Mouse (Mus musculus) hindbrain, embryonic 11.5 days (tissue): Measurements from ENCODE around the gene Galnt2. TPM values are rescaled to one million over a fixed set of nuclear protein-coding genes. Genes with fewer than 3 reads are reported as not detected.

Experiments used
- ATAC-seq: fragments of 200-750 bp; cut with Nextera tagmentation; 2 replicates; pipeline ENCODE4 v1.8.0; 2017; ENCODE audit warnings: mild to moderate bottlenecking, moderate TSS enrichment, moderate library complexity; ENCODE audit not compliant: low FRiP score
- DNase-seq: peaks from one replicate; pipeline ENCODE4 v3.0.0-alpha.2; 2015; ENCODE audit warnings: low spot score
- H3K27ac ChIP-seq: fragments of 300-500 bp; sonication (generic); 2 replicates; pipeline ENCODE4 v1.5.1; 2014; ENCODE audit warnings: mild to moderate bottlenecking, low read depth, low read length
- H3K27me3 ChIP-seq: fragments of 300-500 bp; sonication (generic); 2 replicates; pipeline ENCODE4 v1.6.1; 2014; ENCODE audit warnings: mild to moderate bottlenecking, low read length, moderate library complexity, mixed read lengths; ENCODE audit not compliant: control insufficient read depth, insufficient read depth
- H3K36me3 ChIP-seq: fragments of 300-500 bp; sonication (generic); 2 replicates; pipeline ENCODE4 v1.6.1; 2014; ENCODE audit warnings: mild to moderate bottlenecking, low read length, moderate library complexity, mixed read lengths; ENCODE audit not compliant: control insufficient read depth, insufficient read depth
- H3K4me1 ChIP-seq: fragments of 300-500 bp; sonication (generic); replicated peaks from 2 replicates; pipeline ENCODE4 v1.6.1; 2014; ENCODE audit warnings: low read length, mixed read lengths; ENCODE audit not compliant: control insufficient read depth, insufficient read depth
- H3K4me2 ChIP-seq: fragments of 300-500 bp; sonication (generic); replicated peaks from 2 replicates; pipeline ENCODE4 v1.6.1; 2014; ENCODE audit warnings: mild to moderate bottlenecking, low read depth, low read length
- H3K4me3 ChIP-seq: fragments of 300-500 bp; sonication (generic); 2 replicates; pipeline ENCODE4 v1.5.1; 2014; ENCODE audit warnings: low read depth, low read length
- H3K9ac ChIP-seq: fragments of 300-500 bp; sonication (generic); 2 replicates; pipeline ENCODE4 v1.6.1; 2014; ENCODE audit warnings: low read depth, low read length
- H3K9me3 ChIP-seq: fragments of 300-500 bp; sonication (generic); 2 replicates; pipeline ENCODE4 v1.6.1; 2016; ENCODE audit warnings: low read length; ENCODE audit not compliant: control insufficient read depth
- WGBS: fragments of 180-500 bp; shearing (Covaris S2); extraction: QIAGEN DNeasy Blood & Tissue Kit; methylation state at CpG from one replicate; pipeline ENCODE4 v1.1.7; 2014; 5-methylcytosine and 5-hydroxymethylcytosine counted together
- polyA plus RNA-seq: library from polyadenylated mRNA; unstranded; fragments of >200 nt; fragmentation: Nextera tagmentation; extraction: Ambion mirVana; gene quantifications from 2 replicates; pipeline ENCODE4 v1.2.1, GENCODE M21; 2014

Gene Galnt2
- polyA plus RNA-seq, 1 experiment from 2014 or later, result 47.0 TPM

DNA sequence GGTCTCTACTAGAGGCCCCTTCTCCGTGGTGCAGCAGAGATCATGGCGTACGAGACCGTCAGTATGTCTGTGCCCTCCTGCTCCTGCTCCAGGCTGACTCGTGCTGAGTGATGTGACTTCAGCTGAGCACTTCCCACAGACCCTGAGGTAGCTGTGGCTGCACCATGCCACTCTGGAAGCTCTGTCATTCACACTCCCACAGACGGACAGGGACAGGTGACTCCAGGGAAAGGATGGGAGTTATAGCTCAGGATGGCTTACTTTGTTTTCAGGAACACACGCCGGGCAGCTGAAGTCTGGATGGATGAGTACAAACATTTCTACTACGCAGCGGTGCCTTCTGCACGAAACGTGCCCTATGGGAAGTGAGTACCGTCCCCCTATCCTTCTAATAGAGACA, 105.1 kb downstream of the Galnt2 start:
- 93% methylated on average over 13 of the region's 13 CpGs for WGBS
- Histone ChIP-seq H3K27me3 (no peaks in the 10 kb centered on the region), H3K4me3 (no peak overlapping the region), H3K36me3 (peaks cover 2% of the 10 kb centered on the region; the same call in 1 of the 2 replicates), H3K4me1 (no peaks in the 10 kb centered on the region), H3K9ac (no peak overlapping the region), H3K9me3 (no peaks in the 10 kb centered on the region), H3K27ac (no peak overlapping the region), H3K4me2 (no peak overlapping the region)
- no peak for DNase-seq
- no peak for ATAC-seq

DNA sequence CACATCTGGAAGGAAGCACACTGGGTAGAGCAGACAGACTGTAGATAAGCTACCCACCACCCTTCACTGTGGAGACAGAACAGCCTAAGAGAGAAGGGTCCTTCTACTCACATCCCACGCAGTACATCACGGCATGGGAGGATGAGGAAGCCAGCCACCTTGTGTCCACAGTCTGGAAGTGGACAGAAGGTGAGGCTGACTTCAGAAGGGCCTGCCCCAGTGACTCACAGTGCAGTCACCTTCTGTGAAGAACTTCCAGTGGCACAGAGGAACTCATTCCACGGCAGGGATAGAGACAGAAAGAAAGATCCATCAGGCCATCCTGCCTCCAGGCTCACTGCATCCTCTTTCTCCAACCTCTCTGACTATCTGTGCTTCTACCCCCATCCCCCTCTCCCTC, 108.6 kb downstream of the Galnt2 start:
- H3K27ac ChIP-seq, result no peak overlapping the region
- H3K4me3 ChIP-seq, result no peak overlapping the region
- ATAC-seq, result no peak
- no peak for DNase-seq
- no peaks in the 10 kb centered on the region for H3K27me3 ChIP-seq
- no peaks in the 10 kb centered on the region for H3K4me1 ChIP-seq
- no peak overlapping the region for H3K4me2 ChIP-seq
- 95% methylated on average over 3 of the region's 3 CpGs for WGBS
- H3K9ac ChIP-seq, result no peak overlapping the region
- no peaks in the 10 kb centered on the region for H3K9me3 ChIP-seq
- peaks cover 5% of the 10 kb centered on the region; the same call in 1 of the 2 replicates for H3K36me3 ChIP-seq

DNA sequence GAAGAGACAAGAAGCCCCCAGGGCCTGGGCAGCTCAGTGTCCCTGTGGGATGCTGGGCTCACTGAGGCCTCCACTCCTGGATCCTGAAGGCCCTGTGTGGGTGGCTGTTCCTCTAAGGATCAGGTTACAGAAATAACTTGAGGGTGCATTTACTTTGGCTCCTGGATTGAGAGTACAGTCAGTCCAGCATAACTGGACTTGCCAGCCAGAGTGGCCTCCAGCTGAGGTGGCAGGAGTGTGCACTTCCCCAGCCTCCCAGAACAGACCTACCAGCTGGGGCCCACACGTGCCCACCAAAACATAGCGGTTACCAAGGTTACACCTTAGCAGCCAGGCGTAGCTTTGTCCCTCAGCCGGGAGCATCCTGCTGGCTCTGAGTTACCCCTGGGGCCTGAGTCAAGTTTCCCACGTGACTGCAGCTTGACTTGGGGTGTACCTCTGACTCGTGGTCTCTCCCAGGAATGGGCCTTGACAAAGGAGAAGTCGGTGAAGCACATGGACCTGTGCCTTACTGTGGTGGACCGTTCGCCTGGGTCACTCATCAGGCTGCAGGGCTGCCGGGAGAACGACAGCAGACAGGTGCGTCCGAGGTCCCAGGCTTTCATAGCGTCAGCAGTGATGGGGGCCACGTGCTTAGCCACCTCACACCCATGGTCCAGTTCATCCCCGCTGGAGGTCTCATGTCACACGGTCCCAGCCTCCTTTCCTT, 109.3 kb downstream of the Galnt2 start:
- 0 out of 2 replicates have a peak, but pooled peaks have one; percentile 27 for ATAC-seq
- Histone ChIP-seq H3K9me3 (no peaks in the 10 kb centered on the region), H3K9ac (no peak overlapping the region), H3K4me2 (no peak overlapping the region), H3K27me3 (no peaks in the 10 kb centered on the region), H3K4me1 (no peaks in the 10 kb centered on the region), H3K36me3 (peaks cover 5% of the 10 kb centered on the region; the same call in 1 of the 2 replicates), H3K27ac (no peak overlapping the region), H3K4me3 (no peak overlapping the region)
- WGBS, result 64% methylated on average over 17 of the region's 17 CpGs
- peak; percentile 36 for DNase-seq

DNA sequence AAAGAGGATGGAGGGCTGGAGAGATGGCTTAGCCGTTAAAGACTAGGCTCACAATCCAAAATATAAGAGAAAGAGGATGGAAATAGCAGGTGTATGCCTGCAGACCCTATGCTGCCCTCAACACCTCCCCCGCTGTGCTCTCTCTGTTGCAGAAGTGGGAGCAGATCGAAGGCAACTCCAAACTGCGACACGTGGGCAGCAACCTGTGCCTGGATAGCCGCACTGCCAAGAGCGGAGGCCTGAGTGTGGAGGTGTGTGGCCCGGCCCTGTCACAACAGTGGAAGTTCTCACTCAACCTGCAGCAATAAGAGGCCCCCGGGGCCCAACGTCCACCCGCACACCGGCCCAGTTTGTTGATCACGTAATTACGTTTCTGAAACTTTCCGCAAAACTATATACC, 112.0 kb downstream of the Galnt2 start:
- 91% methylated on average over 15 of the region's 15 CpGs for WGBS
- no peak overlapping the region for H3K9ac ChIP-seq
- no peaks in the 10 kb centered on the region for H3K4me1 ChIP-seq
- no peaks in the 10 kb centered on the region for H3K9me3 ChIP-seq
- no peaks in the 10 kb centered on the region for H3K27me3 ChIP-seq
- H3K27ac ChIP-seq, result no peak overlapping the region
- H3K36me3 ChIP-seq, result 0 out of 2 replicates have a peak, but pooled peaks cover 3% of the 10 kb centered on the region
- H3K4me3 ChIP-seq, result no peak overlapping the region
- ATAC-seq (no peak), DNase-seq (no peak)
- no peak overlapping the region for H3K4me2 ChIP-seq

DNA sequence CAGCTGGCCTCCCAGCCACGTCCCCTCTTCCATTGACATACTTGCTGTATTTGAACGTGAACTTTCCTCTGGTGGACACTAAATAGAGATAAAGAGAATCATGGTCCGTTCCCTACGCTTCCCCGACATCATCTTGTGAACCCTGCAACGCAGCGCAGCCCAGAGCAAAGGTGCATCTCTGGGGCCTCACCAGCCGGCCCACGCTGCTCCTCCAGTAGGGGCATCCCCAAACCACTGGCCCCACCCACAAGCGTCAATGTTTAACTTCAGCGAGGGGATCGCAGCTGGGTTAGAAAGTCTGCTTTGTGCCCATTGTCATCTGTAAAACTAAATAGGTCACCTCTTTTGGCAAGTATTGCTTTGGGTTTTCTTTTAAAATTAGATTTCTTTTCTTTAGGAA, 112.8 kb downstream of the Galnt2 start:
- DNase-seq (no peak), ATAC-seq (no peak)
- H3K27ac ChIP-seq, result no peak overlapping the region
- no peaks in the 10 kb centered on the region for H3K4me1 ChIP-seq
- no peak overlapping the region for H3K4me2 ChIP-seq
- 0 out of 2 replicates have a peak, but pooled peaks cover 3% of the 10 kb centered on the region for H3K36me3 ChIP-seq
- H3K27me3 ChIP-seq, result no peaks in the 10 kb centered on the region
- H3K9me3 ChIP-seq, result no peaks in the 10 kb centered on the region
- 75% methylated on average over 12 of the region's 12 CpGs for WGBS
- H3K4me3 ChIP-seq, result no peak overlapping the region
- H3K9ac ChIP-seq, result no peak overlapping the region

DNA sequence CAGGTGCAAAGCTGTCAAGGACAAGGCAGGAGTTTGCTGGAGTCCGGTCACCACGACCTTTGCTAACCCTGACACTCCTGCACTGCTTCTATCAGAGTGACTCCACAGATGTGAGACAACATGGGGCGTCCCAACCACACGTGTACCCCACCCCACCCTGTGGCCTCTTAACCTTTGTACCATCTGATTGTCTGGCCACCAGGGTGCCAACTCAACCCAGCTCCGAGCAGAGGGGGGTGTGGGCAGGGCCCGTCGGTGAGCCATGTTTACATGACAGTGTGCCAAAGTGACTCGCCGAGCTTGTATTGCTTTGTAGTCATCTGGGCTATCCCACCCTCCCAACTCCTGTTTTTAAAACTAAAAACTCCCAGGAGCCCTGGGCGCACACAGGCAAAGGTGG, 113.9 kb downstream of the Galnt2 start:
- Histone ChIP-seq H3K4me2 (no peak overlapping the region), H3K36me3 (0 out of 2 replicates have a peak, but pooled peaks cover 3% of the 10 kb centered on the region), H3K4me3 (no peak overlapping the region), H3K27ac (no peak overlapping the region), H3K4me1 (no peaks in the 10 kb centered on the region), H3K27me3 (no peaks in the 10 kb centered on the region), H3K9ac (no peak overlapping the region), H3K9me3 (no peaks in the 10 kb centered on the region)
- no peak for DNase-seq
- no peak for ATAC-seq
- WGBS, result 87% methylated on average over 10 of the region's 10 CpGs

DNA sequence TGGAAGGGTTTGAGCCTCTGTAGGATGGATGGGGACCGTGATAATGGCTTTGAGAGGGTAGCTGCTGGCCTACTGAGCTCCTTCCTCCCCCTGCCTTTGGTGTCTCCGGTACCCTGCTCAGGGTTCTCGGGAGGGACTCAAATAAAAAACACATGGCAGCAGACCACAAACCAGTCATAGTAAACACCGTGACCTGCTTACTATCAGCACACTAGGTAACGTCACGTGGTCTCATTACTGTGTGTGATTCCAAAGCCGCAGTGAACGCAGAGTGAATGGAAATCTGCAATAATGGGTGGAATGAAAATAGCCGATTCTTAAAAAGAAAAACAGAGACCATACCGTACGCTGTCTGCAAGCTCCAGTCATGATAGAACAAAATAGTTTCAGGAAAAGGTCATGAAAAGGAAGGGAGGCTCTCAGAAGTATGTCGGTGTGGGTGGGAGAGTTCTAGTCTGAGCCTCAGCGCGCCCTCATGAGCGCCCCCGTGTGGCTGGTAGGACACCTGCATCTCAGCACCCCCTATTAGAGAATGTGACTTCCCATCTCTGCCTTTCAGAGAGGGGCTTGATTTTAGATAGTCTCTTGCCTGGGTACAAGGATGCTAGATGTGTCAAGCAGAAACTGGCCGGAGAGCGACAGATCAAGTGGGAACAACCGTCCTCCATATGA, 115.8 kb downstream of the Galnt2 start:
- Histone ChIP-seq H3K4me1 (no peaks in the 10 kb centered on the region), H3K4me2 (no peak overlapping the region), H3K27ac (peak overlapping the region; percentile 17; the same call in 1 of the 2 replicates), H3K4me3 (no peak overlapping the region), H3K9ac (no peak overlapping the region), H3K36me3 (0 out of 2 replicates have a peak, but pooled peaks cover 3% of the 10 kb centered on the region), H3K27me3 (no peaks in the 10 kb centered on the region), H3K9me3 (no peaks in the 10 kb centered on the region)
- DNase-seq, result peak; percentile 86
- peak; percentile 61 for ATAC-seq
- 50% methylated on average over 19 of the region's 19 CpGs for WGBS

DNA sequence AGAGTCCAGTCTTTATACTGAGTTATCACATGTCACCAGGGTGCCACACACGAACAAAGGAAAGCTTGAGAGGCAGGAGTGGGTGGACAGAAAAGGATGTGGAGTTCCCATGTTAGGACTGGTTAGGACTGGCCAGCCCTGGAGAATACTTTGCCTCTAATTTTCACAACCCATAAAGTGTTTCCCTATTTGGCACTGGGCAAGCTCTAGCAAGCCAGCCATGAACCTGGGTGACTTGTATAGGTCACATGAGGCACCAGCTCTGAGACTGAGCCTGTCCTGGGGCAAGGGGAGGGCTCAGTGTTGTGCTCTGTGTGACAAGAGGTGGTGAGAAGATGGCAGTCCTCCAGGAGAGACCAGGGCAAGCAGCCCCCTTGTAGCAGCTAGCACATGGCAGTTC, 116.9 kb downstream of the Galnt2 start:
- Histone ChIP-seq H3K4me2 (no peak overlapping the region), H3K9ac (no peak overlapping the region), H3K4me3 (no peak overlapping the region), H3K4me1 (no peaks in the 10 kb centered on the region), H3K27ac (no peak overlapping the region), H3K9me3 (no peaks in the 10 kb centered on the region), H3K36me3 (0 out of 2 replicates have a peak, but pooled peaks cover 2% of the 10 kb centered on the region), H3K27me3 (no peaks in the 10 kb centered on the region)
- WGBS, result 39% methylated on average over 1 of the region's 1 CpGs
- DNase-seq (no peak), ATAC-seq (0 out of 2 replicates have a peak, but pooled peaks have one; percentile 28)
